Mouse (Mus musculus): ENCODE results near the gene Ano4.

GRCm38 (mm10) chr10:89307566-89307965 is 37.0 kb downstream of the Ano4 start:
- no peak for TF ChIP-seq CTCF (IDR thresholded peaks at IDR 0.05; ENCODE audit: low read depth, low read length)
- TF ChIP-seq POLR2AphosphoS5 (IDR thresholded peaks at IDR 0.05; ENCODE audit: insufficient replicate concordance, low read depth, low read length): no peak
- TF ChIP-seq TAL1 (conservative IDR thresholded peaks at IDR 0.05; ENCODE audit: low read depth, low read length): no peak
- no peak for TF ChIP-seq GATA1 (IDR thresholded peaks at IDR 0.05; ENCODE audit: borderline replicate concordance, low read length)
